Mouse (Mus musculus) hindbrain, embryonic 16.5 days (tissue): ENCODE measurements around the gene Pecam1. TPM values are rescaled to one million over a fixed set of nuclear protein-coding genes. Genes with fewer than 3 reads are reported as not detected.
"Not testable (repeated sequence)": the region's sequence is repeated elsewhere in the genome, so short reads cannot be mapped to it uniquely, and the experiment has no call there.

ENCODE experiments used
- ATAC-seq: fragments of 200-750 bp; cut with Nextera tagmentation; 2 replicates; pipeline ENCODE4 v1.8.0; 2017; ENCODE audit warnings: moderate TSS enrichment, moderate library complexity
- H3K27ac ChIP-seq: fragments of 300-500 bp; sonication (generic); 2 replicates; pipeline ENCODE4 v1.5.1; 2014; ENCODE audit warnings: low read depth, mild to moderate bottlenecking, control low read depth, low read length, moderate library complexity
- H3K27me3 ChIP-seq: fragments of 300-500 bp; sonication (generic); replicated peaks from 2 replicates; pipeline ENCODE4 v1.6.1; 2014; ENCODE audit warnings: low read length; ENCODE audit not compliant: control insufficient read depth, insufficient read depth
- H3K36me3 ChIP-seq: fragments of 300-500 bp; sonication (generic); 2 replicates; pipeline ENCODE4 v1.6.1; 2014; ENCODE audit warnings: mild to moderate bottlenecking, low read length, moderate library complexity, mixed read lengths; ENCODE audit not compliant: control insufficient read depth, insufficient read depth
- H3K4me1 ChIP-seq: fragments of 300-500 bp; sonication (generic); 2 replicates; pipeline ENCODE4 v1.6.1; 2014; ENCODE audit warnings: low read depth, low read length; ENCODE audit not compliant: control insufficient read depth, insufficient read depth
- H3K4me2 ChIP-seq: fragments of 300-500 bp; sonication (generic); 2 replicates; pipeline ENCODE4 v1.6.1; 2014; ENCODE audit warnings: mild to moderate bottlenecking, low read length, control low read depth, moderate library complexity
- H3K4me3 ChIP-seq: fragments of 300-500 bp; sonication (generic); 2 replicates; pipeline ENCODE4 v1.5.1; 2014; ENCODE audit warnings: mild to moderate bottlenecking, low read length, control low read depth, moderate library complexity
- H3K9ac ChIP-seq: fragments of 300-500 bp; sonication (generic); 2 replicates; pipeline ENCODE4 v1.6.1; 2014; ENCODE audit warnings: low read depth, mild to moderate bottlenecking, control low read depth, low read length, moderate library complexity
- H3K9me3 ChIP-seq: fragments of 300-500 bp; sonication (generic); 2 replicates; pipeline ENCODE4 v1.6.1; 2014; ENCODE audit warnings: mild to moderate bottlenecking, low read length, moderate library complexity; ENCODE audit not compliant: control insufficient read depth
- WGBS: fragments of 180-500 bp; shearing (Covaris S2); extraction: QIAGEN DNeasy Blood & Tissue Kit; methylation state at CpG from one replicate; pipeline ENCODE4 v1.1.7; 2014; 5-methylcytosine and 5-hydroxymethylcytosine counted together
- polyA plus RNA-seq: library from polyadenylated mRNA; unstranded; fragments of >200 nt; fragmentation: Nextera tagmentation; extraction: Ambion mirVana; gene quantifications from 2 replicates; pipeline ENCODE4 v1.2.1, GENCODE M21; 2015

The Pecam1 gene
- polyA plus RNA-seq, 1 experiment from 2014 or later, result 16.4 TPM

GRCm38 (mm10) chr11:106724916-106725235 is 25.6 kb downstream of the Pecam1 start:
- WGBS, result 96% methylated on average over 9 of the region's 9 CpGs
- H3K4me1 ChIP-seq, H3K4me3 ChIP-seq, H3K27me3 ChIP-seq, H3K9ac ChIP-seq, H3K36me3 ChIP-seq, H3K4me2 ChIP-seq, H3K27ac ChIP-seq, H3K9me3 ChIP-seq, ATAC-seq: not testable (repeated sequence)

GRCm38 (mm10) chr11:106724176-106724915 is 26.1 kb downstream of the Pecam1 start:
- H3K36me3 ChIP-seq, result no peaks in the 10 kb centered on the region
- no peaks in the 10 kb centered on the region for H3K9me3 ChIP-seq
- no peaks in the 10 kb centered on the region for H3K27me3 ChIP-seq
- ATAC-seq, result no peak
- 85% methylated on average over 10 of the region's 10 CpGs for WGBS
- H3K4me3 ChIP-seq, result no peak overlapping the region
- no peak overlapping the region; the same call in 1 of the 2 replicates for H3K4me2 ChIP-seq
- H3K9ac ChIP-seq, result no peak overlapping the region
- H3K27ac ChIP-seq, result no peak overlapping the region
- H3K4me1 ChIP-seq, result no peaks in the 10 kb centered on the region

- no peaks in the 10 kb centered on the region for H3K36me3 ChIP-seq
- peak overlapping the region; percentile 22; the same call in 1 of the 2 replicates for H3K4me2 ChIP-seq
- H3K27me3 ChIP-seq, result no peaks in the 10 kb centered on the region
- H3K27ac ChIP-seq, result no peak overlapping the region
- no peaks in the 10 kb centered on the region for H3K9me3 ChIP-seq
- no peaks in the 10 kb centered on the region for H3K4me1 ChIP-seq
- WGBS, result 76% methylated on average over 15 of the region's 15 CpGs
- no peak overlapping the region for H3K4me3 ChIP-seq
- ATAC-seq, result no peak
- H3K9ac ChIP-seq, result no peak overlapping the region
These were observed 26.8 kb downstream of the Pecam1 start for GRCm38 (mm10) chr11:106723611-106724125.

- Histone ChIP-seq H3K9me3 (no peaks in the 10 kb centered on the region), H3K4me1 (no peaks in the 10 kb centered on the region), H3K36me3 (no peaks in the 10 kb centered on the region), H3K9ac (no peak overlapping the region), H3K27me3 (no peaks in the 10 kb centered on the region), H3K27ac (no peak overlapping the region), H3K4me3 (no peak overlapping the region), H3K4me2 (no peak overlapping the region)
- ATAC-seq, result no peak
- WGBS, result 15% methylated on average over 6 of the region's 7 CpGs
These were observed 27.5 kb downstream of the Pecam1 start for GRCm38 (mm10) chr11:106722831-106723361.

GRCm38 (mm10) chr11:106720379-106720778 is 30.0 kb downstream of the Pecam1 start:
- 88% methylated on average over 8 of the region's 8 CpGs for WGBS
- Histone ChIP-seq H3K4me2 (no peak overlapping the region), H3K27me3 (no peaks in the 10 kb centered on the region), H3K4me3 (no peak overlapping the region), H3K4me1 (no peaks in the 10 kb centered on the region), H3K9ac (no peak overlapping the region), H3K27ac (no peak overlapping the region), H3K36me3 (no peaks in the 10 kb centered on the region), H3K9me3 (no peaks in the 10 kb centered on the region)
- no peak for ATAC-seq

GRCm38 (mm10) chr11:106716568-106716967 is 33.9 kb downstream of the Pecam1 start:
- no peak for ATAC-seq
- no peaks in the 10 kb centered on the region for H3K9me3 ChIP-seq
- H3K4me1 ChIP-seq, result no peaks in the 10 kb centered on the region
- H3K27me3 ChIP-seq, result no peaks in the 10 kb centered on the region
- no peak overlapping the region for H3K27ac ChIP-seq
- H3K4me2 ChIP-seq, result no peak overlapping the region
- H3K9ac ChIP-seq, result no peak overlapping the region
- no peaks in the 10 kb centered on the region for H3K36me3 ChIP-seq
- no peak overlapping the region for H3K4me3 ChIP-seq
- 84% methylated on average over 5 of the region's 5 CpGs for WGBS

GRCm38 (mm10) chr11:106715066-106715465 is 35.4 kb downstream of the Pecam1 start:
- no peaks in the 10 kb centered on the region for H3K4me1 ChIP-seq
- no peaks in the 10 kb centered on the region for H3K36me3 ChIP-seq
- H3K27me3 ChIP-seq, result no peaks in the 10 kb centered on the region
- no peak overlapping the region for H3K4me2 ChIP-seq
- H3K4me3 ChIP-seq, result no peak overlapping the region
- H3K27ac ChIP-seq, result no peak overlapping the region
- 85% methylated on average over 6 of the region's 6 CpGs for WGBS
- H3K9ac ChIP-seq, result no peak overlapping the region
- no peaks in the 10 kb centered on the region for H3K9me3 ChIP-seq
- no peak for ATAC-seq

- 71% methylated on average over 5 of the region's 5 CpGs for WGBS
- Histone ChIP-seq H3K4me3 (no peak overlapping the region), H3K4me2 (no peak overlapping the region), H3K9ac (no peak overlapping the region), H3K36me3 (no peaks in the 10 kb centered on the region), H3K27me3 (no peaks in the 10 kb centered on the region), H3K4me1 (peaks cover 3% of the 10 kb centered on the region), H3K27ac (no peak overlapping the region), H3K9me3 (no peaks in the 10 kb centered on the region)
- ATAC-seq, result no peak
These were observed 39.6 kb downstream of the Pecam1 start for GRCm38 (mm10) chr11:106710789-106711188.

GRCm38 (mm10) chr11:106709227-106709985 is 41.0 kb downstream of the Pecam1 start:
- H3K27me3 ChIP-seq, result no peaks in the 10 kb centered on the region
- H3K9me3 ChIP-seq, result no peaks in the 10 kb centered on the region
- H3K27ac ChIP-seq, result no peak overlapping the region
- no peak for ATAC-seq
- H3K4me2 ChIP-seq, result peak overlapping the region; percentile 32
- 30% methylated on average over 15 of the region's 15 CpGs for WGBS
- no peaks in the 10 kb centered on the region for H3K36me3 ChIP-seq
- H3K4me3 ChIP-seq, result no peak overlapping the region
- peaks cover 3% of the 10 kb centered on the region for H3K4me1 ChIP-seq
- no peak overlapping the region for H3K9ac ChIP-seq
